Mouse (Mus musculus) hindbrain, embryonic 11.5 days (tissue): ENCODE results near the gene Alpk3. TPM values are rescaled to one million over a fixed set of nuclear protein-coding genes. Genes with fewer than 3 reads are reported as not detected.

Experiments used
- ATAC-seq: fragments of 200-750 bp; cut with Nextera tagmentation; 2 replicates; pipeline ENCODE4 v1.8.0; 2017; ENCODE audit warnings: mild to moderate bottlenecking, moderate TSS enrichment, moderate library complexity; ENCODE audit not compliant: low FRiP score
- DNase-seq: peaks from one replicate; pipeline ENCODE4 v3.0.0-alpha.2; 2015; ENCODE audit warnings: low spot score
- H3K27ac ChIP-seq: fragments of 300-500 bp; sonication (generic); 2 replicates; pipeline ENCODE4 v1.5.1; 2014; ENCODE audit warnings: mild to moderate bottlenecking, low read depth, low read length
- H3K27me3 ChIP-seq: fragments of 300-500 bp; sonication (generic); 2 replicates; pipeline ENCODE4 v1.6.1; 2014; ENCODE audit warnings: mild to moderate bottlenecking, low read length, moderate library complexity, mixed read lengths; ENCODE audit not compliant: control insufficient read depth, insufficient read depth
- H3K36me3 ChIP-seq: fragments of 300-500 bp; sonication (generic); 2 replicates; pipeline ENCODE4 v1.6.1; 2014; ENCODE audit warnings: mild to moderate bottlenecking, low read length, moderate library complexity, mixed read lengths; ENCODE audit not compliant: control insufficient read depth, insufficient read depth
- H3K4me1 ChIP-seq: fragments of 300-500 bp; sonication (generic); replicated peaks from 2 replicates; pipeline ENCODE4 v1.6.1; 2014; ENCODE audit warnings: low read length, mixed read lengths; ENCODE audit not compliant: control insufficient read depth, insufficient read depth
- H3K4me2 ChIP-seq: fragments of 300-500 bp; sonication (generic); replicated peaks from 2 replicates; pipeline ENCODE4 v1.6.1; 2014; ENCODE audit warnings: mild to moderate bottlenecking, low read depth, low read length
- H3K4me3 ChIP-seq: fragments of 300-500 bp; sonication (generic); 2 replicates; pipeline ENCODE4 v1.5.1; 2014; ENCODE audit warnings: low read depth, low read length
- H3K9ac ChIP-seq: fragments of 300-500 bp; sonication (generic); 2 replicates; pipeline ENCODE4 v1.6.1; 2014; ENCODE audit warnings: low read depth, low read length
- H3K9me3 ChIP-seq: fragments of 300-500 bp; sonication (generic); 2 replicates; pipeline ENCODE4 v1.6.1; 2016; ENCODE audit warnings: low read length; ENCODE audit not compliant: control insufficient read depth
- WGBS: fragments of 180-500 bp; shearing (Covaris S2); extraction: QIAGEN DNeasy Blood & Tissue Kit; methylation state at CpG from one replicate; pipeline ENCODE4 v1.1.7; 2014; 5-methylcytosine and 5-hydroxymethylcytosine counted together
- polyA plus RNA-seq: library from polyadenylated mRNA; unstranded; fragments of >200 nt; fragmentation: Nextera tagmentation; extraction: Ambion mirVana; gene quantifications from 2 replicates; pipeline ENCODE4 v1.2.1, GENCODE M21; 2014

Gene Alpk3
- polyA plus RNA-seq, 1 experiment from 2014 or later: 0.14 TPM

DNA sequence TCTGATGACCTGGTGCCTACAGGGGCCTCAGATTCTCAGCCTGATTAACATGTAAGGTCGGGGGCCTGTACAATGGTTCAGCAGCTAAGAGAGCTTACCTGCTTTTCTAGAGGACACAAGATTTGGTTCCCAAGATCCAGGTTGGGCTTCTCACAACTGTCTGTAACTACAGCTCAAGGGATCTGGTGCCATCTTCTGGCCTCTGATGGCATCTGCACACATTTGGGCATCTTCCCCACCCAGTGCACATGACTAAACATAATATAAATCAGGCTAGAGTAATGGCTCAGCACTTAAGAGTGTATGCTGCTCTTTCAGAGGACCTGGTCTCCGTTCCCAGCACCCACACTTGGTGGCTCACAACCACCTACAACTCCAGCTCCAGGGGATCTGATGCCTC lies 3.5 kb downstream of the Alpk3 start:
- H3K4me3 ChIP-seq: no peak overlapping the region
- WGBS: 71% methylated on average over 2 of the region's 2 CpGs
- H3K4me1 ChIP-seq: no peaks in the 10 kb centered on the region
- H3K27ac ChIP-seq: no peak overlapping the region
- H3K36me3 ChIP-seq: no peaks in the 10 kb centered on the region
- no peak for ATAC-seq
- no peak overlapping the region for H3K4me2 ChIP-seq
- H3K9ac ChIP-seq: no peak overlapping the region
- DNase-seq: peak; percentile 24
- H3K27me3 ChIP-seq: no peaks in the 10 kb centered on the region
- H3K9me3 ChIP-seq: no peaks in the 10 kb centered on the region

DNA sequence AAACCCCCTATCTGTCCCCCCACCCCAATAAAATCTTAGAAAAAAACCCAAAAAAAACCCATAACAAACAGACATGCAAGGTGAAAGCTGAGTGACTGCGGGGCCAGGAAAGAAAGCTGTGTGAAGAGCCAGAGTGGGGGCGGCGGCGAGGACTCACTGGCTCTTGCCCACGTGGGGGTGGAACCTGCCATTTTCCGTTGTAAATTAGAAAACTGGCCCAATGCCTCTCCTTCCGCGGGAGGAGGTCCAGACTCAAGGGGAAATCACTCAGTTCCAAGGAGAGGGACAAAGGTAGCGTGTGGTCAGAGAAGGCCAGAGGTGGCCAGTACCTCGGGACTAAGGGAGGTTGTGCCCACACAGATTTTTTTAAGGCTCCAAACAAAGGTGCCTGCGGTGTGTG lies 4.5 kb downstream of the Alpk3 start:
- no peaks in the 10 kb centered on the region for H3K36me3 ChIP-seq
- DNase-seq (no peak), ATAC-seq (no peak)
- H3K4me2 ChIP-seq: no peak overlapping the region
- no peak overlapping the region for H3K27ac ChIP-seq
- H3K4me1 ChIP-seq: no peaks in the 10 kb centered on the region
- H3K9ac ChIP-seq: no peak overlapping the region
- no peaks in the 10 kb centered on the region for H3K9me3 ChIP-seq
- H3K27me3 ChIP-seq: no peaks in the 10 kb centered on the region
- no peak overlapping the region for H3K4me3 ChIP-seq
- WGBS: 91% methylated on average over 11 of the region's 11 CpGs

GRCm38 (mm10) chr7:81063332-81063731 lies 5.9 kb downstream of the Alpk3 start:
- Histone ChIP-seq H3K36me3 (no peaks in the 10 kb centered on the region), H3K4me1 (no peaks in the 10 kb centered on the region), H3K4me3 (no peak overlapping the region), H3K9ac (no peak overlapping the region), H3K9me3 (no peaks in the 10 kb centered on the region), H3K27me3 (no peaks in the 10 kb centered on the region), H3K27ac (no peak overlapping the region), H3K4me2 (no peak overlapping the region)
- DNase-seq: no peak
- ATAC-seq: no peak
- WGBS: 69% methylated on average over 9 of the region's 9 CpGs

- Histone ChIP-seq H3K27ac (no peak overlapping the region; the same call in 1 of the 2 replicates), H3K27me3 (no peaks in the 10 kb centered on the region), H3K4me1 (no peaks in the 10 kb centered on the region), H3K9me3 (no peaks in the 10 kb centered on the region), H3K4me2 (no peak overlapping the region), H3K36me3 (no peaks in the 10 kb centered on the region), H3K9ac (no peak overlapping the region), H3K4me3 (no peak overlapping the region)
- ATAC-seq (no peak), DNase-seq (no peak)
- whole genome bisulfite sequencing: 48% methylated on average over 6 of the region's 6 CpGs
These were observed 9.3 kb downstream of the Alpk3 start for GRCm38 (mm10) chr7:81066714-81067113.

GRCm38 (mm10) chr7:81072463-81072862 lies 15.1 kb downstream of the Alpk3 start:
- ATAC-seq (no peak), DNase-seq (no peak)
- Histone ChIP-seq H3K27me3 (no peaks in the 10 kb centered on the region), H3K4me2 (no peak overlapping the region), H3K4me3 (no peak overlapping the region), H3K4me1 (no peaks in the 10 kb centered on the region), H3K9me3 (no peaks in the 10 kb centered on the region), H3K36me3 (no peaks in the 10 kb centered on the region), H3K9ac (no peak overlapping the region), H3K27ac (no peak overlapping the region)
- WGBS: 46% methylated on average over 5 of the region's 5 CpGs

DNA sequence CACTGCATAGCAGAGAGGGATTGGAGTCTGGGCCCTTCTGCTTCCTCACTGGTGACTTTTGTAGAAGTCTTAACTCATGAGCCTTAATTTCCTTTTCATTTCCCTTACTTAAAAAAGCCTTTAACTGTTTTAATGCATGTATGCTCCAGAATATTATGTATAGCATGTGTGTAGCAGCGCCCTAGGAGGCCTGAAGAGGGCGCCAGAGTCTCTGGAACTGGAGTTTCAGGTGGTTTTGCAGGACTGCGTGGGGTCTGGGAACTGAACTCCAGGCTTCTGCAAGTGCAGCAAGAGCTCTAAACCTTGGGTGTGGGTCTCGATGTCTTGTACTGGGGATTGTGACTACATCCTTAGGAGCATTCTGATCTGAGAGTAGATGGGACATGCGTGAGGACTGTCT lies 15.9 kb downstream of the Alpk3 start:
- Histone ChIP-seq H3K9me3 (no peaks in the 10 kb centered on the region), H3K4me2 (no peak overlapping the region), H3K4me1 (no peaks in the 10 kb centered on the region), H3K36me3 (no peaks in the 10 kb centered on the region), H3K27me3 (no peaks in the 10 kb centered on the region), H3K4me3 (no peak overlapping the region), H3K9ac (no peak overlapping the region), H3K27ac (no peak overlapping the region)
- no peak for DNase-seq
- ATAC-seq: no peak
- WGBS: 88% methylated on average over 5 of the region's 5 CpGs

DNA sequence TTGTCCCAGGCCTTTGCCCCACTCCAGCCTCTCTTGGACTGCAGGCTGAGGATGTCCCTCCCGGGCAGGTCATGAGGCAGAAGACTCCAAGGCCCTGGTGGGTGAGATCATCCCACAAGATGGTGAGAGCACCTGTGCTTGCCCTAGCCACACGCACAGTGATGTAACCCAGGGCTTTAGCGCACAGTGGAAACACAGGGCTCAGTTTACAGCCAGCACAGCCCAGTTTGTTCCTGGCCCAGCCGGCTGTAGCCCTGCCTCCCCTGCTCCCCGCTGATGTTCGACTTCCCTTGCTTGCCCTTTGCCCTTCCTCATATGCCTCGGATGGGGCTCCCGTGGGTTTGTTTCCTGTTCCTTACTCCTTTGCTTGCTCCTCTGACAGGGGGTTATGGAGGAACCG lies 17.1 kb downstream of the Alpk3 start:
- Histone ChIP-seq H3K36me3 (no peaks in the 10 kb centered on the region), H3K9ac (no peak overlapping the region), H3K4me1 (no peaks in the 10 kb centered on the region), H3K4me2 (no peak overlapping the region), H3K9me3 (no peaks in the 10 kb centered on the region), H3K4me3 (no peak overlapping the region), H3K27me3 (no peaks in the 10 kb centered on the region), H3K27ac (no peak overlapping the region)
- DNase-seq (peak; percentile 19), ATAC-seq (no peak)
- WGBS: 53% methylated on average over 9 of the region's 9 CpGs

DNA sequence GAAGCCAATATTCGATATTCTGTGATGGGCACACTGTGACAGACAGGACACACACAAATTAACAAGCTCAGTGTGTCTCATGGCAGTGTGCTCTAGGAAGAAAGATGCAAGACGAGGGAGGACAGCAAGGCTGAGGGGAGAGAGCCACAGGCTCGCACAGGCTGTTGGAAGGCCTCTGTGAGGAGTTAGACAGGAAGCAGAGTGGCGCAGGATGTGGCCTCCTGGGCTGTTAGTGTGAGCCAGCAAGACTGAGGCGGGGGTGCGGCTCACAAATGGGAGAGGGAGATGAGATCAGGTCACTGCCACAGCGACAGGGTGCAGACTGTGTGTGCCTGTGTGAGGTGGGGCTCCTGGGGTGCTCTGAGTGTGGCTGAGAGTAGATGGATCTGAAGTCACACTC lies 17.9 kb downstream of the Alpk3 start:
- 67% methylated on average over 7 of the region's 7 CpGs for WGBS
- no peak for ATAC-seq

DNA sequence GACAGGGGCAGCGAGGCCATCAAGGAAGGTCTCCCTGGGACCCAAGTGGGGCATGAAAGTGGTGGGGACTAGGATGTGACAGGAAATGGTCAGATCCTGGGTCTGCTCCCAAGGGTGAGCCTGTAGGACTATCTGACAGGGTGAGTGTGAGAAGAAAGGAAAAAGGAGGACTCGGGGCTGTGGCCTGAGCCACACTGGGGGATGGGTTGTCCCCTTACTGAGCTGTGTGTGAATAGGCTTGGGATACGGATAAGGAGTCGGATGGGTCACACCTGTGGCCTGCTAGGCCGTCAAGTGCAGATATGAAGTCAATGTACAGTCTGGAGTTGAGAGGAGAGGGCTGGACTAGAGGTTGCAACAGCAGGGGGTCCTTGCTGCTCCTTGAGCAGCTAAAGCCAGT lies 18.3 kb downstream of the Alpk3 start:
- Histone ChIP-seq H3K27me3 (no peaks in the 10 kb centered on the region), H3K4me1 (no peaks in the 10 kb centered on the region), H3K9ac (no peak overlapping the region), H3K4me3 (no peak overlapping the region), H3K27ac (no peak overlapping the region), H3K9me3 (no peaks in the 10 kb centered on the region), H3K36me3 (no peaks in the 10 kb centered on the region), H3K4me2 (no peak overlapping the region)
- DNase-seq (no peak), ATAC-seq (no peak)
- WGBS: 84% methylated on average over 5 of the region's 5 CpGs

More for the DNA sequence above, 17.9 kb downstream of the Alpk3 start:
- Histone ChIP-seq H3K27me3 (no peaks in the 10 kb centered on the region), H3K9me3 (no peaks in the 10 kb centered on the region), H3K9ac (no peak overlapping the region), H3K4me2 (no peak overlapping the region), H3K36me3 (no peaks in the 10 kb centered on the region), H3K4me1 (no peaks in the 10 kb centered on the region), H3K27ac (no peak overlapping the region), H3K4me3 (no peak overlapping the region)
- no peak for DNase-seq
